Mouse (Mus musculus): ENCODE results near the gene Myo9b.
A peak's percentile ranks its signal among the peaks of the same experiment; 100 is the strongest.

DNA sequence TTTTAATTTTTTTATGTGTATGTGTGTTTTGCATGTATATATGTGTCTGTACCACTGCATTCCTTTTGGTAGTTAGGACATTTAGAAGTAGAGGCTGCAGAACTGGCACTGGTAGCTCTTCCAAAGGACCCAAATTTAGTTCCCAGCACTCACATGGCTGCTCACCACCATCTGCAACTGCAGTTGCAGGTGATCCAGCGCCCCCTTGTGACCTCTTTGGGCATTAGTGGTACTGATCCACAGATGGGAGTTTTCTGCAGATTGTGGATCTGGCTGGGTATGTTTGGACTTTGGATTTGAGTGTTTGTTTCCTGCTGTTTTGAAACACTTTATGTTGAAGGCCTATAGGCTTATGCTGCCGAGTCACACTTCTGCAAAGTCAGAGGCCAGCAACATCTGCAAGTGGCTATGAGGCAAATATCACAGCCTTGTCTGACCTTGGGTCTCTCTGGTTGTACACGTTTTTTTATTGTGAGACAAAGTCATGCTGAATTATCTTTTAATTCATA, 16.0 kb downstream of the Myo9b start:
- TF ChIP-seq POLR2A (IDR thresholded peaks at IDR 0.05; ENCODE audit: control insufficient read depth, low read depth, low read length) = no peak
- TF ChIP-seq CTCF (IDR thresholded peaks at IDR 0.05; ENCODE audit: control insufficient read depth, insufficient read depth, insufficient replicate concordance, low read depth, low read length) = peak; percentile 20; the same call in 1 of the 2 replicates
